Mouse (Mus musculus): ENCODE data around the gene Pepd. TPM values are rescaled to one million over a fixed set of nuclear protein-coding genes. Genes with fewer than 3 reads are reported as not detected.

Pepd gene
- polyA plus RNA-seq, 1 experiment from 2014 or later = 48.8 TPM

DNA sequence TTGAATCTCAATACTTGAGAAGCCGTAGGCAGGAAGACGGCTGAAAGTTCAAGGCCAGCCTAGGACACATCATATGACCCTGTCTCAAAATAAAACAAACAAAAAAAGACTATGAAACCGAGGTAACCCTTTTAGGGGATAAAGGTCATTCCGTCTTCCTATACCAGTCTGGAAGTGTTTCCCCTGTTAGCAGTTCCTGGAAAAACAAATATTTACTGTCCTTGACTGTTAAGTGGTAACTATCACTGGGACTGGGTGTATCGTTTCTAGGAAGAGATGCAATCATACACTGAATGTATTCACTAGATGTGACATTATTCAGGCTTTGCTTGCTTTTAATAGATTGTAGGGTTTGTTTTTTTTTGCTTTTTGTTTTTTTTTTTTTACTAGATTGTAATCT is 178.4 kb downstream of the Pepd start:
- no peaks in the 10 kb centered on the region for H3K27me3 ChIP-seq (ENCODE audit: control insufficient read depth, insufficient read depth, low read length)
- no peak overlapping the region for H3K4me2 ChIP-seq (ENCODE audit: low read length)
- H3K4me3 ChIP-seq (ENCODE audit: control insufficient read depth in 1 of 2, insufficient read depth in 1 of 2, low read depth in 1 of 2, low read length in 2 of 2) = no peak overlapping the region
- peaks cover 3 to 5% of the 10 kb centered on the region in 2 experiments; a peak in 1 of 4 replicates for H3K4me1 ChIP-seq (ENCODE audit: control insufficient read depth in 2 of 2, insufficient read depth in 2 of 2, low read length in 2 of 2)
- 74% methylated on average over 5 of the region's 5 CpGs for WGBS
- no peak overlapping the region for H3K27ac ChIP-seq (replicated peaks in 1 of 2; ENCODE audit: control insufficient read depth in 1 of 2, insufficient read depth in 1 of 2, low read depth in 2 of 2, low read length in 2 of 2)
- no peak overlapping the region for H3K9ac ChIP-seq (ENCODE audit: low read length)
- no peaks in the 10 kb centered on the region for H3K36me3 ChIP-seq (ENCODE audit: control insufficient read depth, insufficient read depth, low read length)
- no peaks in the 10 kb centered on the region for H3K9me3 ChIP-seq (ENCODE audit: control insufficient read depth, low read length)
- no peak for ATAC-seq (ENCODE audit: insufficient number of reproducible peaks, insufficient read depth, low FRiP score, low read depth)

Small RNA genes lying within 50 kb of the gene (microRNA-seq; reads per million reads assigned to microRNA genes)
- not detected for gene Gm25033

Other genes starting within 250 kb of the Pepd start
- 0.49 and 0.67 TPM in 2 replicates for gene Chst8, start 99.7 kb upstream of the Pepd start, polyA plus RNA-seq (2014; fragmentation: Nextera tagmentation; extraction: Ambion mirVana)
- 15.7 and 18.3 TPM in 2 replicates for gene Cebpg, start 144.2 kb downstream of the Pepd start, polyA plus RNA-seq (2014; fragmentation: Nextera tagmentation; extraction: Ambion mirVana)
- gene Cebpa, start 206.9 kb downstream of the Pepd start, polyA plus RNA-seq (2014; fragmentation: Nextera tagmentation; extraction: Ambion mirVana) = 0.73 and 1.2 TPM in 2 replicates